Mouse (Mus musculus) hindbrain, embryonic 11.5 days (tissue): ENCODE measurements at regions not wholly inside any gene's neighbourhood (a gene's known extent, or its start where the extent isn't known, plus 50 kb on each side); places are given as distances from the start of the nearest gene placed in this dataset.

Source experiments
- ATAC-seq: fragments of 200-750 bp; cut with Nextera tagmentation; 2 replicates; pipeline ENCODE4 v1.8.0; 2017; ENCODE audit warnings: mild to moderate bottlenecking, moderate TSS enrichment, moderate library complexity; ENCODE audit not compliant: low FRiP score
- DNase-seq: peaks from one replicate; pipeline ENCODE4 v3.0.0-alpha.2; 2015; ENCODE audit warnings: low spot score
- H3K27ac ChIP-seq: fragments of 300-500 bp; sonication (generic); 2 replicates; pipeline ENCODE4 v1.5.1; 2014; ENCODE audit warnings: mild to moderate bottlenecking, low read depth, low read length
- H3K27me3 ChIP-seq: fragments of 300-500 bp; sonication (generic); 2 replicates; pipeline ENCODE4 v1.6.1; 2014; ENCODE audit warnings: mild to moderate bottlenecking, low read length, moderate library complexity, mixed read lengths; ENCODE audit not compliant: control insufficient read depth, insufficient read depth
- H3K36me3 ChIP-seq: fragments of 300-500 bp; sonication (generic); 2 replicates; pipeline ENCODE4 v1.6.1; 2014; ENCODE audit warnings: mild to moderate bottlenecking, low read length, moderate library complexity, mixed read lengths; ENCODE audit not compliant: control insufficient read depth, insufficient read depth
- H3K4me1 ChIP-seq: fragments of 300-500 bp; sonication (generic); replicated peaks from 2 replicates; pipeline ENCODE4 v1.6.1; 2014; ENCODE audit warnings: low read length, mixed read lengths; ENCODE audit not compliant: control insufficient read depth, insufficient read depth
- H3K4me2 ChIP-seq: fragments of 300-500 bp; sonication (generic); replicated peaks from 2 replicates; pipeline ENCODE4 v1.6.1; 2014; ENCODE audit warnings: mild to moderate bottlenecking, low read depth, low read length
- H3K4me3 ChIP-seq: fragments of 300-500 bp; sonication (generic); 2 replicates; pipeline ENCODE4 v1.5.1; 2014; ENCODE audit warnings: low read depth, low read length
- H3K9ac ChIP-seq: fragments of 300-500 bp; sonication (generic); 2 replicates; pipeline ENCODE4 v1.6.1; 2014; ENCODE audit warnings: low read depth, low read length
- H3K9me3 ChIP-seq: fragments of 300-500 bp; sonication (generic); 2 replicates; pipeline ENCODE4 v1.6.1; 2016; ENCODE audit warnings: low read length; ENCODE audit not compliant: control insufficient read depth
- WGBS: fragments of 180-500 bp; shearing (Covaris S2); extraction: QIAGEN DNeasy Blood & Tissue Kit; methylation state at CpG from one replicate; pipeline ENCODE4 v1.1.7; 2014; 5-methylcytosine and 5-hydroxymethylcytosine counted together

DNA sequence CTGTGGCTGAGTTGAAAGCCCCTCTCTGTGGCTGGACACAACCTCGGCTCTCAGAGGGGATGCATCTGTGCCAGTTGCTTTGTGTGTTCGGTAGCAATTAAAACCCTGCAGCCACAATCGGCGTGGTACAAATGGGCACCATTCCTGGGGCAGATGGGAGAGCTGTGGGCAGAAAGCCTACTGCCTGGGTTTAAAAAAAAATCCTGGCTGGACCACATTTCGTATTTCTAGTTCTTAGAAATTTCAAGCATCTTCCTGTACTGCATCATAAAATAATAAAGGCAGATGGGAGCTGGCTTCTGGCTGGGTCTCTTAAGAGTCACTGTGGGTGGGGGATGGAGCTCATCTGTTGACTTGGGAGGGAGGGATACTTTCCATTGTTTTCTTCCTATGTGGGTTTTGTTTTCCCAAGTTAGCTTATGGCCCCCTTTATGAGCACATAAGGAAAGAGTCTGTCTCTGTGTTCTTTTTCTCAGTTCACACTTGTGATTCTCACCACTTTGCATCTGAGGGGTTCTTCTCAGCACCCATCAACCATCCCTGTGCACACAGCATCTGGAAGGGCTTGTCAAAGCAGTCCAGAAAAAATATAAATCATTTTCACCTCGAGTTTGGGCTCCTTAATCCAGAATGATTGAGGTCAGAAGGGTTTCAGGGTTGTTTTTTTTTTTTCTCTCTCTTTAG lies 80.5 kb upstream of the Pum3 start:
- WGBS, result 77% methylated on average over 6 of the region's 6 CpGs
- Histone ChIP-seq H3K4me1 (no peaks in the 10 kb centered on the region), H3K9me3 (no peaks in the 10 kb centered on the region), H3K4me3 (no peak overlapping the region), H3K4me2 (no peak overlapping the region), H3K9ac (no peak overlapping the region), H3K27me3 (no peaks in the 10 kb centered on the region), H3K27ac (no peak overlapping the region), H3K36me3 (no peaks in the 10 kb centered on the region)
- DNase-seq, result no peak
- no peak for ATAC-seq

DNA sequence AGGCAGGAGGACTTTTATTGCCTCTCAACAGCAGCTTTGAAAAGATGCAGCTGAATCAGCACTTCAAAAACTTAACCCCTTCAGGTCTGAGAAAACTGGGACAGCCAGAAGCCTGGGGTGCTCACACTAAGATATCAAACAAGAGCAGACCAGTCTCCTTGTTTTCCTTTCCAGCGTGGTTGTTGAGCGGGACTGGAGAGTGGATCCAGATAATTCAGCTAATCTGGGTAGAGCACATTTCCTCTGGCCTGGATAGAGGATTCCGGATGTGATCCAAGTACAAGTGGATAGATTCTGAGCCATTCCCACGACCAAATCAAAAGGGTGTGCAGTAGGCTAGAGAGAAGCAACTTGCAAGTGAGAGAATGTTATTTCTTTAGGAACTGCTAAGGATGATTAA lies 68.7 kb upstream of the Pum3 start:
- ATAC-seq (no peak), DNase-seq (no peak)
- Histone ChIP-seq H3K27me3 (no peaks in the 10 kb centered on the region), H3K4me2 (no peak overlapping the region), H3K27ac (no peak overlapping the region), H3K4me1 (no peaks in the 10 kb centered on the region), H3K9ac (no peak overlapping the region), H3K9me3 (no peaks in the 10 kb centered on the region), H3K36me3 (no peaks in the 10 kb centered on the region), H3K4me3 (no peak overlapping the region)
- WGBS, result 89% methylated on average over 4 of the region's 4 CpGs

DNA sequence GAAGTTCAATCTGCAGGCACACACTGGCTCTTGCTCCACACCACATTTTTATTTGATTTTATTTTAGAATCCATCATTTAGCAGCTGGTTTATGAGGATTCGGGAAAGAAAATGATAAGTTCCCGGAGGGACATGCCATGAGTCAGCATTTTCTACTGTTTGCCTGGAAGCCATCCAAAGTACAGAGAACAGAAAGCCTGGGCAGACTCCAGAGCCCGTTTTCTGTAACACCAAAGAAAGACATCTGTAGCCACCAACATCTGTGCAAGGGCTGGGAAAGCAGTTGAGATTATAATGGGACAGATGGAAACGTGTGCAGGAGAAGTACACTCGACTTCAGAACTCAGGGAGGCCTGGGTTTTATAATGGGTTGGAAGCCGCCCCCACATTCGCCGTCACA lies 62.8 kb upstream of the Pum3 start:
- no peak for ATAC-seq

DNA sequence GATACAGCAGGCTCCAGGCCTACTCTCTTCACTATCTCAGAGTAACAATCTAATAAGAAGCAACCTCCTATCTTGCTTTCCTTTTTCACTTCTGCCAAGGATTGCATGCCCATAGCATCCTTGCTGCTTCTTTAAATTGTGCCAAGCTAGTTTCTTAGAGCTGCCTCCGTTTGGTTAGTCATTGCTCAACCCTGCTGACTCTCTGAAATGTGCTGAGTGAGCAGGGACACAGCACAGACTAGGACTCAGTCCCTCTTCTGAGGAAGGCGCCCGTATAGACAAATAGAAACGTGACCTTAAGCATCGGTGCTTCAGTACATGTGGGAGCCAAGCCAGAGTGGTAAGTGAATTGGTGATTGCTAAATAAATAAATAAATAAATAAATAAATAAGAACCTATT lies 62.2 kb upstream of the Pum3 start:
- WGBS, result 88% methylated on average over 5 of the region's 5 CpGs
- Histone ChIP-seq H3K9me3 (no peaks in the 10 kb centered on the region), H3K9ac (no peak overlapping the region), H3K4me1 (no peaks in the 10 kb centered on the region), H3K27me3 (no peaks in the 10 kb centered on the region), H3K4me2 (no peak overlapping the region), H3K4me3 (no peak overlapping the region), H3K27ac (no peak overlapping the region), H3K36me3 (no peaks in the 10 kb centered on the region)
- no peak for ATAC-seq
- no peak for DNase-seq

More for the DNA sequence above, 62.8 kb upstream of the Pum3 start:
- H3K4me3 ChIP-seq, result no peak overlapping the region
- H3K27ac ChIP-seq, result no peak overlapping the region
- H3K9ac ChIP-seq, result no peak overlapping the region
- H3K27me3 ChIP-seq, result no peaks in the 10 kb centered on the region
- no peaks in the 10 kb centered on the region for H3K4me1 ChIP-seq
- H3K9me3 ChIP-seq, result no peaks in the 10 kb centered on the region
- WGBS, result 93% methylated on average over 8 of the region's 8 CpGs
- DNase-seq, result no peak
- H3K4me2 ChIP-seq, result no peak overlapping the region
- no peaks in the 10 kb centered on the region for H3K36me3 ChIP-seq

DNA sequence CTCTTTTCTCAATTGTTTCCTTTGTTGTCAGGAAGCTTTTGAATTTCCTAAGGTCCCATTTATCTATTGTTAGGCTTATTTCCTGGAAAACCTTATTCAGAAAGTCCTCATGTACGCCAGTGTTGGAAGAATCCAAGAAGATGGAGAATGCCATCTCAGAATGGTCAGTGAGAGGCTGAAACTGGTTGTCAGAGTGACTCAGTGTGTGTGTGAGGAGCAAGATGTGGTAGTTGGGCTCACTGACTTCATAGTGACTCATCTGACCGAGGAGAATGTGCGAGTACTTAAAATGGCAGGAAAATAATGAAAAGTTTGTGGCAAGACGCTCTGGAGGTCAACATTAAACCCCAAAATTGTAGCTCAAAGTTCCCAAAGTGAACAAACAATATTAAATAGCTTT lies 59.4 kb upstream of the Pum3 start:
- DNase-seq (no peak), ATAC-seq (no peak)
- 89% methylated on average over 4 of the region's 4 CpGs for WGBS
- Histone ChIP-seq H3K4me1 (no peaks in the 10 kb centered on the region), H3K4me2 (no peak overlapping the region), H3K27ac (no peak overlapping the region), H3K4me3 (no peak overlapping the region), H3K9ac (no peak overlapping the region), H3K9me3 (no peaks in the 10 kb centered on the region), H3K36me3 (no peaks in the 10 kb centered on the region), H3K27me3 (no peaks in the 10 kb centered on the region)
